Mouse (Mus musculus) embryo, embryonic 10.5 days (tissue): Measurements from ENCODE around the gene Pde2a.

ENCODE experiments used
- DNase-seq: peaks from one replicate; pipeline ENCODE4 v3.0.0-alpha.2; 2015; ENCODE audit warnings: low spot score

The Pde2a gene

DNA sequence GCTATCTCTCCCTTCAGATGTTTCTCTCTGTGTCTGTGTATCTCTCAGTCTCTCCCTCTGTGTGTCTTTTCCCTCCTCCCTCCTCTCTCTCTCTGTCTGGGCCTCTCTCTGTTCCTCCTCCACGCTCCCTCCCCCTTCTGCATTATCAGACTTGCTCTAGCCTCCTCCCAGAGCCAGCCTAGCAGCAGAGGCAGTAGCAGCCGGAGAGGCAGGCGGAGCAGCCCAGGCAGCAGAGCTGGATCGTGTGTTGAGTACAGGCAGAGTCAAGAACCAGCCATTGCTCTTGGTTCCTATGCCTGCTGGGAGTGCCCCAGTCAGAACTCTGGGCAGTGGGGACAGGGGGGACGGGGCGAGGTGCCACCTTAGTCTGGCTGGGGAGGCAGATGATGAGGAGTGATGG is at the start of gene Pde2a:
Gene Pde2a (plus strand): TSS at position 163 of the 400 bp plus-strand sequence.
- no peak for DNase-seq

DNA sequence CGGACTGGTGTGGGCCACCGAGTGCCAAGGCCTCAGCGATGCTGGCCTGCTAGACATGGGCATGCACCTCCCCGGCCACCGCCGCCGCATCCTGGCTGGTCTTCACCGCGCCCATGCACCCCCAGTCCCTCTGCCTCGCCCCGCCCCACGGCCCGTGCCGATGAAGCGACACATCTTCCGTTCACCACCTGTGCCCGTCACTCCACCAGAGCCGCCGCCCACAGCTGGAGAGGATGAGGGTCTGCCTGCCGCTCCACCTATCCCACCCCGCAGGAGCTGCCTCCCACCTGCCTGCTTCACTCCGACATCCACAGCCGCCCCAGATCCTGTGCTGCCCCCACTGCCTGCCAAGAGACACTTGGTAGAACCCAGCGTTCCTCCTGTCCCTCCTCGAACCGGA is 48.4 kb upstream of the Pde2a start:
- DNase-seq = no peak

DNA sequence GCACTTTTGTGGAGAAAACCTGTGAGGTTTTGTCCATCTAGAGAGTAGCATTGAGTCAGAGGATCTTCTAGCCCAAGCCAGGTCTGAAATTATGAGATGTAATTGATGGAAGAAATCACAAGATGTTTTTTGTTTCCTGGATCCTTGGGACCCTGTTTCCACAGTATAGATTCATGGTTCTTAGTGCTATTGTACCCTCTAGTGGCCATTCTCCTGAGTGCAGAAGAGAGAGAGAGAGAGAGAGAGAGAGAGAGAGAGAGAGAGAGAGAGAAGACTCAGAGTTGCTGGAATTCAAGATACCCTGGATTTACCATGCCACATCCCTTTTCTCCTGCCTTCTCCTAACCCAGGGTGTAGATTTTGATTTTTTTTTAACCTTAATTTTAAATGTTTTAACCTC is 47.3 kb upstream of the Pde2a start:
- peak; percentile 79 for DNase-seq

DNA sequence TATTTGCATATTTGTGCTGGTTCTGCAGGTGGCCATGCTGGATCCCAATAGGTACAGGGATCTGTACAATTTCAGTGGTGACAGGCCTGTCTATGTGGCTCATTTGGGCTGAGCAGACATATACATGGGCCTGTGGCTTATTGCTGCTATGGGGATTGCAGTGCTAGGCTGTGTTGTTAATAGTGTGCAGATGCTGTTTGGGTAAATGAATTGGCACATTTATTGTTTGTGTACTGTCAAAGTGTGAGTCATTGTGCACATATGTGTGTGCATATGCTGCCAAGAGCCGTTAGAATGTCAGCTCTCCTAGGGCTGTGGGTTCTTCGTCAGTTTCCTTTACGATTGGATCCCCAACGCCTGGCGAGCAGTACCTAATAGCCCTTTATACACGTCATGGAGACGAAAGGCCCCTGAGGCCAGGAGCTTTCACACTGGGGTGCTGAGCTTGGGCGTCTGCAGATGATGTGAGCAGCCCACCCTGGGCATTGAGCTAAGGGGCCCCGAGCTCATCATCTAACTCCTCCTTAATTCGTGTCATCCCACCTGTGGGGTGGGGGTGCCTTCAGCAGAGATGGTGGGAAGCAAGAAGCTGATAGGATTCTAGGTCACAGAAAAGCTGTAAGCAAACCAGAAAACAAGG is 44.7 kb upstream of the Pde2a start:
- DNase-seq = no peak

DNA sequence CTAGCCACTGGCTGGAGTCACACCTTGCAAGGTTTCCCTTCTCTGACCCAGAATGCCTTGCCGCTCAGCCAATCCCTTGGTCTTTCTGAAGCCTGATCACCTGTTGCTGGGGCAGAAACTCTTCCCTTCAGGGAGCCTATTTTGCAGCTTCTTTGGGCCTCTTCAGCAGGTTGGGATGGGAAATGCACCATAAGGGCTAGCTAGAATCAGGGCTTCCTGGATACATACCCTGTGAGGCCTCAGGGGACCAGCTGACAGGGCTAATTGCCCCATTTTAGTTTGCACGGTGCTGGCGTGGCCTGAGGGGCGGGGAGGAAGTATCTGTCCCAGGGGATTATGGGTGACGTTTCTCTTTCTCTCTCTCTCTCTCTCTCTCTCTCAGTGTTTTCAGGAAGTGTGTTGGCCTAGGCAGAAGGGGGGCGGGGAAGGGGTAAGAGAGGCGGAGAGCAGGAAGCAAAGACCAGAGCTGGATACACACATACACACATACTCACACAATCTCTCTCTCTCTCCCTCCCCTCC is 43.7 kb upstream of the Pde2a start:
- peak; percentile 62 for DNase-seq

DNA sequence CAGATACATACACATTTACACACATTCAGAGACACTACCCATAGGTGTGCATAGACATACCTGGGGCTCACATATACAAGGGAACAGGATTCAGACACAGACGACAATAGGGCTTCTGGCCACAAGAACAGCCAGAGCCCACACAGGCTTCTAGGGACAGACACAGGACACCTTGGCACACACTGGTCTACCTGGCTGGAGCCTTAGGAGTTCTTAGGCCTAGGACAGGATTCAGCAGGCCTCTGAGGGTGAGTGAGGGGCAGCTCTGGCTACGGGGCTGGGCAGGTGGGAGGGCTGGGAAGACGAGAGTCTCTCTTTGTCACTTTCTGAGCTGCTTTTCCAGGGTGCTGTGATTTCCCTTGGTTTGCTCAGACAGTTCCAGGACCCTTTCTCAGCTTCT is 43.2 kb upstream of the Pde2a start:
- DNase-seq = no peak

DNA sequence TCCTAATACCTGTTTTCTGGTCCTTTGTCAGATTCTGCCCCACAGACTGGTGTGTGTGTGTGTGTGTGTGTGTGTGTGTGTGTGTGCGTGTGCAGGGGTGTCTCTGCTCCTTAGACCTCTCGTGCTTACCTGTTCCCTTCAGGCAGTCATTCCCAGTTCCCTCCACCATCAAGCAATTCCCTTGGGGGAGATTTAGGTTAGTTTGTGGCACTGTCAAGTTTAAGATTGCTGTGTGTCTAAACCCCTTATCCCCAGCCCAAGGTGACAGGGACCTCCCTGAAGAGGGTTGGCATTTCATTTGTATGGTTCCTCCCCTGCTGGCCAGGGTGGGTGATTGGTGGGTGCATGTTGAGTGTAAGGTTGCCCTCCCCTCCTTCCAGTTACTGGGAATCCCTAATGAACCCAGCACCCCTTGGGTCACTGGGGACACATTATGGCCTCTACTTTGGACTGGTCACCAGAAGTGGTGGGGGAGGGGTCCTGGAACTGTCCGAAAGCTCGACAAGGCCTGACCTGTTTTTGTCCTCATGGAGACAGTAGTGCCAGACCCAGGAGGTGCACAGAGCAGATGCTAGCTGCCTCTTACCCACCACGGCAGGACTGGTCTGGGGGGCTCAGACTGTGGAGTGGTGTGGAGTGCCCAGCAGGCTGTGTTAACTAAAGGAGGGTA is 42.6 kb upstream of the Pde2a start:
- DNase-seq = no peak

DNA sequence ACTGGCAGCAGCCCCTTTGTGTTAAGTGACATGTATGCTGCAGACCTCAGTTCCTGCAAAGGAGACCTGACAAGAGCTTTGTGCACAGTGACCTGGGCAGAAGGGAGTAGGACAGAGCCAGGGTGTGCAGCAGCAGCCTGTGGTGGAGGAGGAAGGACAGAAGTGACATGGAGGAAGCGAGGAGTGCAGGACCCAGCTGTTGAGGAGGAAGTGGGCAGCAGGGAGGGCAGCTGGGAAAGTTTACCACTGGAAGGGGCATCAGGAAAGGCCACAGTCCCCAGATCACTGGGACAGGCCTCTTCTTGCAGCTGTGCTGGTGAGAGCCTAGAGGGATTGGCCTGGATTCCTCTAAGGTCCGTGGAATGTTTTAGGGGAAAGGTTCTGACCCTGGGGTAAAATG is 41.8 kb upstream of the Pde2a start:
- DNase-seq = no peak

DNA sequence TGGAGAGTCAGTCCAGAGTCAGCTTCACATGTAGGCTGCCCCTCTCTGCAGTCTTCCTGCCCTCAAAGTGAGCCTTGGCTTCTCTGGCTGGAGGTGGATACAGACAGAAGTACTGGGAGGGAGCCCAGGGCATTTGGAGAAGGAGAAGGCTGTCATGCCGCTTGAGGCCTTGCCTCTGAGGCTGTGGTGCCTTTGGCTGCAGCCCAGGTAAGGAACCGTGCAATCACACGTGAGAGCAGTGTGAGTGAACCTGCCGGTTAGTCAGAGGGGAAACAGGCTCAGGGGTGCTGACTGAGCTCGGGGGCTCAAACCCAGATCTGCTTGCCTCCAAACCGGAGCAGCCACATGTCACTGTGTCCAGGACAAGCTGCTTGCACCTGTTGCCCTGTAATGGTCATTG is 40.0 kb upstream of the Pde2a start:
- no peak for DNase-seq

DNA sequence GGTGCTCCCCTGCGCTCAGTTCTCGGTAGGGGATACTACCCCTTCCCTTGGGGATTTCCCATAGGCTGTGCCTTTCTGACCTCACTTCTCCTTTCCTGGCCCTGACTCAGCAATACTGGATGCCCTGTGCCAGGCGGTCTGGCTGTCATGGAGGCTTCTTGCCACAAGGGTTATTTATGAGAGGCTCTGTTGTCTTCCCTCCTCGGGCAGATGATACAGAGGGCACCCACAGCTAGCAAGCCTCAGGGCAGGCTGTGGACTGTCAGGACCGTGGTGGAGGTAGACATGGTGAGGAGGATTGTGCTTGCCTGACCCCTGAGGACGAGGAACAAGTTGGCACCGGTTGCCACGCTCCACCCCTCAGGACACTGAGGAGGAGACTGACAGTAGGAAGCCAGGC is 39.1 kb upstream of the Pde2a start:
- no peak for DNase-seq

DNA sequence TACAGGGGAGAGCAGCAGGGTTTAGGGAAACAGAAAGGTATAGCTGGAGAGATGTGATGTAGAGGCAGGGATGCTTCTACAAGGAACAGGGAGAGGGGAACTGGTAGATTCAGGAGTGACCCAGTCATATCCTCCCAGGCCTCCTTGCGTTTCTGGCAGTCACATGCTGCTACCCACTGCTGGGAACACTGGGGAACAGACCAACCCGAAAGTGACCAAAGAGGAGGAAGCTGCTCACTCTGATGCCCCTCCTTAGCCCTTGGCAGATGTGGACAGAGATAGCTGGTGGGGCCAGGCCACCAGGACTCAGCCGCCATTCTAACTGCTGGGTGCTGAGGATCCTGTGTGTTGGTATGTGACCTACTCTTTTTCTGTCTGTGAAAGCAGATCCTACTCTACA is 37.7 kb upstream of the Pde2a start:
- no peak for DNase-seq

DNA sequence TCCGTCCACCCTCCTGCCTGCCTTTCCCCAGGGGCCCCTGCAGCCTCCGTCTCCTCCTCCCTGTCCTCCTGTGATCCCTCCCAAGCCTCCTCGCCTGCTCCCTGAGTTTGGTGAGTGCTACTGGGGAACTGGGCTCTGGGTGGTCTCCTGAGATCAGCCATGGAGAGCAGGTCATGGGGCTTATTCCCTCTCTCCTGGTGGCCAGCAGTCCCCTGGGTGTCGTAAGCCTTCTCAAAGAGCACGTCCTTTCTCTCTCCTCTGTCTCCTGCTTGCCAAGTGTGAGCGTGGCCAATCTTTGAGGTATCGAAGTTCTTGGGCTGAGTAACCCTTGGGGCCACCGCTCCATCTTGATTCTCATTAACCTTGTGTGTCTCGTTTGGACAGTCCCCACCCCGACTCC is 36.6 kb upstream of the Pde2a start:
- no peak for DNase-seq

DNA sequence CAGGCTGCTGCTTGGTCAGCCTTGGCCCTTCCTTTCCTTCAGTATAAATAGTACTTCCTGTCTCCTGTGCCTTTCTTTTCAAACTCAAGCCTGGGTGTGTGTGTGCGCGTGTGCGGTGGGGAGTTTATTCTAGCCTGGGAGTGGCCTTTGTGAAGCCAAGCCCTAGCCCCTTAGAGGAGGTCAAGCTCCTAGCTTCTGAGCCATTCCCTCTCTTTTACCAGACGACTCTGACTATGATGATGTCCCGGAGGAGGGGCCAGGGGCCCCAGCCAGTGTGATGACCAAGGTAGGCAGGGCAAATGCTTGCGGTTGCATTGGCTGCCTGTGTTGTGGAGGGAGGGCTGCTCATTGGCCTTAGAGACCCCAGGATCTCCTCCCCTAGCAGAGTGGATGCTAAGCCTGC is 36.2 kb upstream of the Pde2a start:
- peak; percentile 50 for DNase-seq

DNA sequence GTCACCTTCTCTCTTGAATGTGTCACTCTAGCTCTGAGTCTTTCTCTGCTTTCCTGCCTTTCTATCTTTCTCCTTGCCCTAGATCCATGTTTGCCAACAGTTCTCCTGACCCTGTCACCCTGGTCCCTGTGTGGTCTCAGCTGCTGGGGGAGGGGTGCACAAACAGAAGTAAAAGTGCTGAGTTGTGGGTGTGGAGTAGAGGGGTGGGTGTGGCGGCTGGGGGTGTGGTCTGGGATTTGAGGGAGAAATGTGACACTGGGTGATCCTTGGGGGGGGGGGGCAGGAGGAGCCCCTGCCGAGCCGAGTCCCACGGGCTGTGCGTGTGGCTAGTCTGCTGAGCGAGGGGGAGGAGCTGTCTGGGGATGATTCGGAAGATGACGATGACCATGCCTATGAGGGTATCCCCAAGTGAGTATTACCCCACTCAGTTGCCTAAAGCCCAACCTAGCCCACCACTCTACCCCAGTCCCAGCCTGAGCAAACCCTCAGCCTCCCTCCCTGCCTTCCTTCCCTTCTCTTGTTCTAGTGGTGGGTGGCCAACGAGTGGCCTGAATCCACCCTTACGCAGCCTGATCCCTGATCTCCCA is 35.5 kb upstream of the Pde2a start:
- no peak for DNase-seq

DNA sequence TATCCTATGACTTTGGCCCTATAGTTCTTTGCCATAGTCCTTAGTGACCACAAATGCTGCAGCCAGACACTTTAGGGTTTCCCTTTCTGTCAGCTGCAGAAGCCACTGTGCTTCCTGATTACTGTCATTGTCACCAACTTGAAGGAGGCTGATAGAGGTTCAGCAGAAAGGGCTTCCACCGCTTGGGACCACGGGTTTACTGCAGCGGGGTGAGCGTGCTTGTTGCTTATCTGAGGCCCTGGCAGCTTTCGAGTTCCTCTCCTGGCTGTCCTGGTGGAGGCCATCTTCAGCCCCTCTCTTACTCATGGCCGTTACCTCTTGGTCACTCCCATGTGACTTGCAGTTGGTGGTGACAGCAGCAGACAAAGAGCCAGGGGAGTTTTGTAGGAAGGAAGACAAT is 32.2 kb upstream of the Pde2a start:
- DNase-seq = no peak

DNA sequence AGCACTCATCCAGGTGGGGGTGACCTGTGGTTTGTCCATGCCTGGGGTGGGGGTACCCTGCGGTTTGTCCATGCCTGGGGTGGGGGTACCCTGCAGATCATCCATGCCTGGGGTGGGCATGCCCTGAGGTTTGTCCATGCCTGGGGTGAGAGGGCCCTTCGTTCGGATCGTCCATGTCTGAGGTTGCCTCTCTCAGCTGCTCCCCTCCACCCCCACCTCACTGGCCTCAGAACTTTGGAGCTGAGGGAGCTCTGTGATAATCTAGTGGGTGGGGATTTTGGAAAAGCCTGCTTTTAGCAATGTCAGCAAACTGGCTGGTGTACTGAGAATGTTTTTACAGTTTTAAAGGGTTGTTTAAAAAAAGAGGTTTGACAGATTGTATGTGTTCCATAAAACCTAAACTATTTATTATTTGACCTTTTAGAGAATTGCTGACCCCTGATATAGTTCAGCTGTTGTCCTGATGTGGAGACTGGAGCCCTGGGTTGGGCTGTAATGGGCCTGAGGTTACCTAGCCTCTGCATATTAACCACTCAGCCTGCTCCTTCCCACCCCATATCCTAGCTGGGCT is 29.5 kb upstream of the Pde2a start:
- DNase-seq = no peak

DNA sequence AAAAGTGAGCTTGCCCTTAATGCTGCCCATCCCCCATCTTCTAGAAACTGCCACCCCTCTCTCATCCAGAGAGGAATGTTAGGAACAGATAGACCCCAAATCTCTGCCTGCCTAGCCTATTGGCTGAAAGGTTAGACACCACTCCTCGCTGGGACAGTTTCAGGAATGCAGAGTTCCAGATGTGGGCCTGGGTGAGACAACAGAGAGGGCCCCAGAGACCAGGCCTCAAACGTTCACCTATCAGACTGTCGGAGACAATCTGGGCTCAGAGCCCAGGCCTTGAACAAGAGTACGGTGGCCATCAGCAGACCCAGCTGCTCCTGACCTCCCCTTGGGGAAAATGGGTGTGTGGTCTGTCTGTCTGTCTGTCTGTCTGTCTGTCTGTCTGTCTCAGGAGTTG is 28.5 kb upstream of the Pde2a start:
- no peak for DNase-seq

DNA sequence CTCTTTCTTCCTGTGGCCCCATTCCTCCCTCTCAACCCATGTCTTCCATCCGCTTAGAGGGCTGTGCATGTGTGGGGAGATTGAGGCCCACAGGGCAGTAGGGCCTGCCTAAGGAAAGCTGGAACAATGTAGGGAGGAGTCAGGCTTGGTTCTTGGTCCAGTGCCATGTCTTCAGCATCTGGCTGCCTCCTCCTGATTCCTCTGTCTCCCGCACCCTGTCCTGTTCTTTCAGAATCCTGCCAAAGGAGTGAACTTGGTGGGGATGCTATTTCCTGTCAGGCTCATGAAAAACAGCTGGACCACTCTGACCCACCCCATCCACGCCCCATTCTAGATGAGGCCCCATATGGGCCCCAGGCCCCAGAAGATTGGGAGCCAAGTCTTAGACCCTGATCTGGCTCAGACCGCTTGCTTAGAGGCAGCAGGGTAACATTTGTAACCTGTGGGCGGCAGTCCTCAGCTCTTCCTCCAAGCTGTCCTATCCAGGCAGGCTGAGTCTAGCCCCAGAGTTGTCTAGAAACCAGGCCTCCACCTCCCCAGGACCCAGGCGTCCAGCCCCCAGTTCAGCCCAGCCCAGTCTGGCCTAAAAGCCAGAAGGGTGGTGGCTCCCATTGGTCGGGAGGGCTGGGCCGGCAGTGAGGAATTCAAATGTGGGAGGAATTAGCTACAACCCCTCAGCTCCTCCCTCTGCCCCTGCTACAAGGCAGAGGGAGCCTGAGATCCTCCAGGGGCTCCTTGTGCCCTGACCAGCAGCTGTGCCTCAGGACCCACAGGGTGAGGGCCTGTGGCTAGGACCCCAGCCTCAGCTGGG is 27.6 kb upstream of the Pde2a start:
- DNase-seq = peak; percentile 65

DNA sequence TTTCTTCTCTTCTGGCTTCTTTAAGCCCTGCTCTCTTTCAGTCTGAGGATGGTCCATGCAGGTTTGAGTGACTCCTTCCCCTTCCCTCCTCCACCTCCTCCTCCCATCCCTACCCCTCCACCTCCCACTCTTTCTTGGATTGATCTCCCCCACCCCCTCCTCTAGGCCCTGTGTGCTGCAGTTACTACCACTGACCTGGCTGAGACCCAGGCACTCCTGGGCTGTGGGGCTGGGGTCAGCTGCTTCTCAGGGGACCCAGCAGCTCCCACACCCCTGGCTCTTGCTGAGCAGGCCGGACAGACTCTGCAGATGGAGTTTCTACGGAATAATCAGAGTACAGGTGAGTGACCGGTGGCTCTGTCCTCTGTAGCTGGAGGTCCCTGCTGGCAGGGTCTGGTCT is 26.9 kb upstream of the Pde2a start:
- DNase-seq = no peak

DNA sequence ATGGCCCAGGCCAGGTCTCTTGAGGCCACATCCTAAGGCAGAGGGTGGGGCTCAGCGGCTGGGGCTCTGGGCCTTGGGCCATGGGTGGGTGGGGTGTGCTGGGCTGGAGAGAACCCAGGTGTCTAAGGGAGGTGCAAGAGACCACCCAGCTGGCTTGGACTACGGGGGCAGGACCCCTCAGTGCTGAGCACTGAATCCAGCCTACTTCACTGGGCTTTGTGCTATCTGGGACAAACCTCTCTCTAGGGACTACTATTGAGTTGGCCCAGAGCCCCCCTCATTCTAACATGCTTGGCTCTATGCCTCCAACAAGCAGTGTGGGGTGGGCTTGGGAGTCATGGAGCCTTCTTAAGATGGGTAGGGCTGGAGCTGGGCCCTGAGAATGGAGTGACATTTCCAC is 26.0 kb upstream of the Pde2a start:
- no peak for DNase-seq

DNA sequence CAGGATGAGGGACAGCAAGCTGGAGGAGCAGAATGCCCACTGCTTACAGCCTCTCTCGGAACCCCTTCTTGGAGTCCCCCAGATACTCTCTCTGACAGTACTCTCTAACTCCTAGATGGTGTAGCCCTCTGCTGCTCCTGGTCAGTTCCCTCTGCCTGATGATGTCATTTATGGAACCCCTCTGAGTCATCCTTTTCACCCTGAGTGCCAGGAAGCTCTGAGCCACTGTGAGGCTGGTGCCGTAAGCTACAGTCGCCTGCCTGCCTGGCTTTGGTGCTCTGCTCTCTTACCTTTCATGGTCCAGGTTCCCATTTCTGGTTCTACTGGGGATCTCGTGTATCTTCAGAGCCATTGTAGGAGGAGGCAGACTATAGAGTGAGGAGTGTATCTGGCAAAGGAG is 24.3 kb upstream of the Pde2a start:
- DNase-seq = no peak

DNA sequence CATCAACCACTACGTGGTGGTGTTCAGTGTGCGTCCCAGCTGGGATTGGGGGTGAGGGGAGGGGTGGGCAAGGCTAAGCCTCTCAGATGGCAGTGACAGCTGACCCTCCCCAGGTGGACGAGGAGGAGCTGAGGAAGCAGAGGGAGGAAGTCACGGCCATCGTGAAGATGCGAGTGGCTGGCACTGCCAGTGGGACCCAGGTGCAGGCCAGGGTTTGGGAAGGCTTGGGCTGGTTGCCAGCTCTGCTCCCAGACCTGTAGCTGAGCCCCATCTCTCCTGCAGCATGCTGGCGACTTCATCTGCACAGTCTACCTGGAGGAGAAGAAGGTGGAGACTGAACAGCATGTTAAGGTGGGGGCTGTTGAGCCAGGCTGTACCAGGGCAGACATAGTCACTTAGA is 20.0 kb upstream of the Pde2a start:
- DNase-seq = no peak
